Mouse (Mus musculus) bone marrow macrophage, adult 2 months (primary cell): ENCODE results near the gene Ctla4.

Experiments used
- CTCF ChIP-seq: IDR thresholded peaks from 2 replicates; pipeline ENCODE4 v1.5.1; 2012; ENCODE audit warnings: low read depth, mild to moderate bottlenecking, low read length, moderate library complexity
- POLR2A ChIP-seq: IDR thresholded peaks from 2 replicates; pipeline ENCODE4 v1.6.1; 2012; ENCODE audit warnings: mild to moderate bottlenecking, low read depth, low read length, borderline replicate concordance

- TF ChIP-seq CTCF (no peak), POLR2A (no peak)
These were observed 68.4 kb downstream of the Ctla4 start for GRCm38 (mm10) chr1:60955186-60955585.
